Mouse (Mus musculus) cerebellum, postnatal 4 days (tissue): ENCODE results near the gene Ubxn11.
A peak's percentile ranks its signal among the peaks of the same experiment; 100 is the strongest.

Source experiments
- DNase-seq, 2 experiments: peaks; one replicate each; pipeline ENCODE4 v3.0.0; 2022; ENCODE audit warnings: low spot score in 2 of 2, mixed read lengths in 1 of 2

Ubxn11 gene

GRCm38 (mm10) chr4:134101979-134102741 is at the start of gene Ubxn11:
Ubxn11 (plus strand) TSS chr4:134102570.
- peak; percentile 67 to 81 for DNase-seq

- DNase-seq: no peak
These were observed 48.8 kb upstream of the Ubxn11 start, which contains the start of gene Zfp683 for GRCm38 (mm10) chr4:134053538-134053937. Zfp683 (plus strand) TSS chr4:134053838.

- no peak for DNase-seq
These were observed 44.1 kb upstream of the Ubxn11 start for GRCm38 (mm10) chr4:134058166-134058715.

GRCm38 (mm10) chr4:134058908-134059307 is 43.5 kb upstream of the Ubxn11 start:
- no peak for DNase-seq

GRCm38 (mm10) chr4:134060135-134060865 is 42.1 kb upstream of the Ubxn11 start, which contains the start of gene Crybg2:
Crybg2 (plus strand) TSS chr4:134060815.
- no peak for DNase-seq

GRCm38 (mm10) chr4:134061166-134061830 is 41.1 kb upstream of the Ubxn11 start:
- DNase-seq: no peak

GRCm38 (mm10) chr4:134061944-134062446 is 40.4 kb upstream of the Ubxn11 start:
- DNase-seq: no peak

- no peak for DNase-seq
These were observed 39.8 kb upstream of the Ubxn11 start for GRCm38 (mm10) chr4:134062561-134062960.

- DNase-seq: no peak
These were observed 36.9 kb upstream of the Ubxn11 start for GRCm38 (mm10) chr4:134065431-134066004.

GRCm38 (mm10) chr4:134067383-134067782 is 35.0 kb upstream of the Ubxn11 start:
- no peak for DNase-seq

- DNase-seq: no peak
These were observed 34.4 kb upstream of the Ubxn11 start for GRCm38 (mm10) chr4:134067833-134068544.

GRCm38 (mm10) chr4:134068793-134069580 is 33.4 kb upstream of the Ubxn11 start:
- no peak for DNase-seq

GRCm38 (mm10) chr4:134078694-134079093 is 23.7 kb upstream of the Ubxn11 start:
- DNase-seq: peak in 1 of 2 experiments; percentile 43

GRCm38 (mm10) chr4:134080674-134081073 is 21.7 kb upstream of the Ubxn11 start:
- no peak for DNase-seq

- DNase-seq: peak in 1 of 2 experiments; percentile 21
These were observed 20.5 kb upstream of the Ubxn11 start for GRCm38 (mm10) chr4:134081730-134082386.

GRCm38 (mm10) chr4:134082460-134082859 is 19.9 kb upstream of the Ubxn11 start:
- no peak for DNase-seq

- DNase-seq: no peak
These were observed 17.4 kb upstream of the Ubxn11 start for GRCm38 (mm10) chr4:134084999-134085398.

GRCm38 (mm10) chr4:134087412-134087811 is 15.0 kb upstream of the Ubxn11 start:
- DNase-seq: peak in 1 of 2 experiments; percentile 18

GRCm38 (mm10) chr4:134089029-134089428 is 13.3 kb upstream of the Ubxn11 start:
- no peak for DNase-seq
